Mouse (Mus musculus) heart, adult 2 months (tissue): ENCODE data around the gene Art3.

Experiments used
- CTCF ChIP-seq: fragments of 200-600 bp; IDR thresholded peaks from 2 replicates; pipeline ENCODE4 v1.8.1; 2022; ENCODE audit warnings: antibody characterized with exemption, mild to moderate bottlenecking, moderate library complexity
- POLR2A ChIP-seq: fragments of 200-500 bp; IDR thresholded peaks from 2 replicates; pipeline ENCODE4 v1.6.1; 2011; ENCODE audit warnings: mild to moderate bottlenecking, low read depth, low read length, control low read depth; ENCODE audit not compliant: insufficient read depth

DNA sequence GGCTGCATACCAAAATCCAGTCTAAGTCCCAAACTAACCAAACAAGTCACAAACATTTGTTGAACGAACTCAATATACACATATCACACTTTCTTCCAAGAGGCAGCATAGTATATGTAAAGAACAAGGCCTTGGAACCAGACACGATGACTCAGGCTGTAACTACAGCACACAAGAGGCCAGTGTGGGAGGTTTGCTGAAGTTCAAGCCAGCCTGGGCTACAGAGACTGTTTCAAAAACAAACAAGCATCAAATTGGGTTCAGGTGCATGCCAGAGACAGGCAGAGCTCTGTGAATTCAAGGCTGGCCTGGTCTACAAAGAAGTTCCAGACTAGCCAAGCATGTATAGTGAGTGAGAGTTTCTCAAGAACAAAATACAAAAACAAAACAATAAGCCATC, 37.1 kb upstream of the Art3 start:
- TF ChIP-seq CTCF (no peak), POLR2A (no peak)
